Mouse (Mus musculus): ENCODE measurements around the gene Pla2g4a.

The Pla2g4a gene

DNA sequence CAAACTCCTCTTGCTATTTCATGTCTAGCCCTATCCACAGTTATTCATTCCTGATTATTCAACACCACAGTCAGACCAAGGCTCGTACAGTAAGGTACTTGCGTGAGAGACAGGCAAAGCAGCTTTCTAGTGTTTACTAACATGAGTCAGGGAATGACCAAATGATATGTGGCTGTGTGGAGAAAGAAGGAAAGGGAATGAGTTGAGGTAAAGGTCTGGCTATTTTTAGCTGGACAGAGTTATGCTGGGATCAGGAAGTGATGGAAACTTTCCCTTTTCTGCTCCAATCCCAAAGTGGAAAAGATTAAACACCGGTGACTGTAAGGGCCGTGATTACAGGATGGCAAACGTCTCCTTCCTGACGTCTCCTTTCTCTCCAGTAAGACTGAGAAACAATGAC, 114.4 kb downstream of the Pla2g4a start:
- DNase-seq, result no peak

DNA sequence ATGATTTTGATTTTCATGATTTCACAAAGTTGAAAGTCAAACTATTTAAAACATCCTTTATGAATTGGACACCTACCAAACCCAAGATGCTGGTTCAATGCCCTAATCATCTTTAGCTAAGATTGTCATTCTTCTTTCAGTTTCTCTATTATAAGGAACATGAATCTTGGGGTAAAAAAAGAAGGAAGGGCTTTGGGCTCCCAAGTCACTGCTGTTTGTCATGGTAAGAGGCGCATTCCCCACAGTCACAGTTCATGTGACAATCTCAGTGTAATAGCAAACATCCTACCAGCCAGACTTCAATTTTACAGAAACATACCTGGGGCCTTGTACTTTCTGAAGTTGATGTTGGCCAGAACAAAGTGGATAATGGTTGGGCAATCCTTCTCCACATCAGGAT, 119.2 kb downstream of the Pla2g4a start:
- DNase-seq, result no peak

- no peak for DNase-seq
Observed at GRCm38 (mm10) chr1:149840961-149841416, 120.1 kb downstream of the Pla2g4a start.

DNA sequence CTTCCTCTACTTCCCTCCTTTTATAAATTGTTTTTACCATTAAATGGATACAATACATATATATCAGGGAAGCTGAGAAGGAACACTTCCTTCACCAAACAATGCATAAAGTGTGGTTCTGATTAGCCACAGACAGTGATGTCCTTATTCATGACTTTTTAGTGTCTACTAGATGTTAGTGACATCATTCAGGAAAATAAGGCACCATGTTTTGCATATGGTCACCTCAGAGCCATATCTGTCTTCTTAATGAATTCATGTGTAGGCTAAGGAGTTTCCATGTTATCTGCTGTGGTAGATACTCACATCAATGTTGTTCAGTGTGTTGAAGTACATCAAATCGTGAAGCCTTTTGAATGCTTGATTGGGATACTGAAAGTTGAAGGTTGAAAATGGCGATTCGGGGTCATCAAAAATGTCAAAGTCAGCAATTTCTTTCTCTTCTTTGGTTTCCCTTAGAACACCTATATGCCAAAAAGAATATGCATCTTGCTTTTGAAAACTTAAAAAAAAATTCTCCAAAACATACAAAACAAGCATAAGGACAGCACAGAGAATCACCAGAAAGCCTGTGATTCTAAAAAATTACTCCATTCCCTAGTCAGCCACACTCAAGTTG, 120.7 kb downstream of the Pla2g4a start:
- DNase-seq, result no peak

GRCm38 (mm10) chr1:149836496-149836895, 124.6 kb downstream of the Pla2g4a start:
- DNase-seq, result no peak

DNA sequence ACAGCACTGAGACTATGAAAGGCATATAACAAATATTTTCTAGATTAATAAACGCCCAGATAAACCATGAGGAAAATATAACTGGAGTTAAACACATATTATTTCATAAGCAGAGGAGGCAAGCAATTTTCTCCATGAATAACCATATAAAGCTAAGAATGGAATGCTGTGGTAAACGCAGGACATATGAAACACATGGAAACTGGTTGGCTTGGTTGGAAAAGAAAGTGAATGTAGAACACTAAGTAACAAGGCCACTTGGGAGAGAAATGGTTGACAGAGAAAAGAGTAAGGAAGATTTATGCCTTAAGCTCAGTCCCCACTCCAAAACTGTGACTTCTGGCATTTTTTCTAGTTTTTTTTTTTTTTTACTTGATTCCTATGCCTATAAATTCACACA, 127.2 kb downstream of the Pla2g4a start:
- DNase-seq, result no peak

DNA sequence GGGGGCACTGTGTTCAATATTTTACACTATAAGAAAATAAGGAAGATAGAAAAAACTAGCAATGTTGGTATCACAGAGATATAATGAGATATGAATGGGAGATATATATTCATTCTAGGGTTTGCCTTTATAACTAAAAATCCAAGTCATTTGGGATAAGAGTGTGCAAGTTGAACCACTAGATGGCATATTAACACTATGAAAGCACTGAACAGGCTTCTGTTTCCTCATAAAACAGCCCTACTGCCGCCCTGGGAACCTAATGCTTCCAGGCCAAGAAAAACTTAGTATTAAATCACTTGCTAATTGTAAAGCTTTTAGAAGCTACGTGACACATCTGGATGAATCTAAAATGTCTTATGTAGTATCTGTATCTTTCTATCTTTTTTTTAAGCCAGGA, 128.1 kb downstream of the Pla2g4a start:
- DNase-seq, result peak; percentile 31 to 39

- DNase-seq, result no peak
Observed at GRCm38 (mm10) chr1:149832514-149832913, 128.6 kb downstream of the Pla2g4a start.

GRCm38 (mm10) chr1:149831100-149831499, 130.0 kb downstream of the Pla2g4a start:
- no peak for DNase-seq

DNA sequence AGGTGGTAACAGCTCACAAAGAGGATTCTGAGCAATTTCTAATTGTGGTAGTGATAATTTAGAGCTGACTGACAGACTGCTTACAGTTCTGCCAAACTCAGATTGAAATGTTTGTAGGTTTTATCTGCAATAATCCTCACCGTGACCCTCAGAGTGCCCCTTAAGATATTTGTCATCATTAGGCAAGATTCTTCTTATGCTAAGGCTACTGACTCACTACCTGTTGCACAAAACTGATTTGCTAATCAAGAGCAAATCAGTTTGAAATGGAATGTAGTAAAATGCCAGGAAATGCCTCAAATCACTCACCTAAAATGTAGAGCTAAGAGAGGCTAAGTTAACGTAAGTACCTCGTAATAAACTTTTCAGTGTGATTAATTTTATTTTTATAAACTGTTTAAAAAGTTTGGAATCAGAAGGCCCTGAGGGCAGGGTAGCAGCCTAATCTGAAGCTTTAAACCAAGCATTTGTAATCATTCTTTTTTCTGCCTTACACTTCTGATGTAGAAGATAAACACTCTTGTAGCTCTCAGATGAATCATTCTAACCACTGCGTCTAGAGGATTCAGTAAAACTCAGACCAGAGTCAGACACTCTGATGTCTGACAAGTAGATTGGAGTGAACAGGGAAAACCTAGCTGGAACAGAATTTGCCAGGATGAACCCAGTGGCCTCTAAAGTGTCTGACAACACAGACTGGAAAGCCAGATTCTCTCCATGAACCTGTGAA, 147.3 kb downstream of the Pla2g4a start:
- no peak for DNase-seq

GRCm38 (mm10) chr1:149809527-149809926, 151.6 kb downstream of the Pla2g4a start:
- peak in 1 of 2 experiments; percentile 5 for DNase-seq

Data from cerebellum, postnatal 14 days (tissue).